Mouse (Mus musculus) embryonic stem cell, embryonic (primary cell): ENCODE results near the gene Snx13.

Experiments
- CTCF ChIA-PET, 4 experiments: fragments of 300-600 bp in 2 of 4; fragments of 350-600 bp in 2 of 4; sonication (Branson Sonifier 250); formaldehyde crosslinking; loops; one replicate each; lab custom pipeline; 2022; ENCODE audit warnings: inconsistent platforms in 2 of 4; lab: Charles Lee
- POLR2A ChIA-PET, 4 experiments: fragments of 300-600 bp in 2 of 4; fragments of 350-600 bp in 2 of 4; sonication (Branson Sonifier 250); formaldehyde crosslinking; loops; one replicate each; lab custom pipeline; 2022; ENCODE audit warnings: antibody characterized with exemption in 4 of 4, inconsistent platforms in 1 of 4; lab: Charles Lee

Gene Snx13

GRCm38 (mm10) chr12:35046999-35047319 is at the start of gene Snx13:
TSS of gene Snx13 (plus strand) at chr12:35047186.
- ChIA-PET CTCF (no interaction called here), POLR2A (no interaction called here)

- POLR2A ChIA-PET = no interaction called here
- CTCF ChIA-PET = no interaction called here
Measured at GRCm38 (mm10) chr12:34997597-34998182, 49.3 kb upstream of the Snx13 start.

GRCm38 (mm10) chr12:34998778-34999467 is 48.1 kb upstream of the Snx13 start:
- ChIA-PET POLR2A (no interaction called here), CTCF (no interaction called here)

GRCm38 (mm10) chr12:35000323-35000722 is 46.7 kb upstream of the Snx13 start:
- POLR2A ChIA-PET = no interaction called here
- CTCF ChIA-PET = no interaction called here

GRCm38 (mm10) chr12:35005748-35006147 is 41.2 kb upstream of the Snx13 start:
- POLR2A ChIA-PET = interaction anchor here in 1 of 4 experiments (0.7 kb wide), 1 partner anchor 8 kb away, joined by 3 read pairs; no protein-coding TSS in a partner anchor
- CTCF ChIA-PET = interaction anchor here in 2 of 4 experiments (0.6 to 0.7 kb wide), 2 partner anchors 509 to 1267 kb away, joined by 3 to 5 read pairs; no protein-coding TSS in a partner anchor

- ChIA-PET POLR2A (no interaction called here), CTCF (no interaction called here)
Measured at GRCm38 (mm10) chr12:35007851-35008250, 39.1 kb upstream of the Snx13 start.

GRCm38 (mm10) chr12:35008340-35009137 is 38.4 kb upstream of the Snx13 start:
- POLR2A ChIA-PET = no interaction called here
- CTCF ChIA-PET = no interaction called here

GRCm38 (mm10) chr12:35011462-35011861 is 35.5 kb upstream of the Snx13 start:
- CTCF ChIA-PET = no interaction called here
- POLR2A ChIA-PET = interaction anchor here in 1 of 4 experiments (0.6 kb wide), 1 partner anchor 103 kb away, joined by 3 read pairs; no protein-coding TSS in a partner anchor

- POLR2A ChIA-PET = no interaction called here
- CTCF ChIA-PET = no interaction called here
Measured at GRCm38 (mm10) chr12:35013950-35014349, 33.0 kb upstream of the Snx13 start.

GRCm38 (mm10) chr12:35016056-35016455 is 30.9 kb upstream of the Snx13 start:
- POLR2A ChIA-PET = no interaction called here
- CTCF ChIA-PET = no interaction called here

GRCm38 (mm10) chr12:35016481-35017250 is 30.3 kb upstream of the Snx13 start:
- POLR2A ChIA-PET = no interaction called here

GRCm38 (mm10) chr12:35018679-35019237 is 28.2 kb upstream of the Snx13 start:
- CTCF ChIA-PET = no interaction called here
- POLR2A ChIA-PET = no interaction called here

More at GRCm38 (mm10) chr12:35016481-35017250, 30.3 kb upstream of the Snx13 start:
- CTCF ChIA-PET = no interaction called here

GRCm38 (mm10) chr12:35021285-35021684 is 25.7 kb upstream of the Snx13 start:
- ChIA-PET POLR2A (no interaction called here), CTCF (no interaction called here)

GRCm38 (mm10) chr12:35022066-35022465 is 24.9 kb upstream of the Snx13 start:
- CTCF ChIA-PET = no interaction called here
- POLR2A ChIA-PET = no interaction called here

- POLR2A ChIA-PET = interaction anchor here in 1 of 4 experiments (1.3 kb wide), 1 partner anchor 18 kb away, joined by 3 read pairs; no protein-coding TSS in a partner anchor
- CTCF ChIA-PET = no interaction called here
Measured at GRCm38 (mm10) chr12:35025916-35026432, 21.0 kb upstream of the Snx13 start.

- CTCF ChIA-PET = no interaction called here
- POLR2A ChIA-PET = no interaction called here
Measured at GRCm38 (mm10) chr12:35027533-35027932, 19.5 kb upstream of the Snx13 start.

GRCm38 (mm10) chr12:35038668-35039570 is 8.1 kb upstream of the Snx13 start:
- ChIA-PET POLR2A (no interaction called here), CTCF (no interaction called here)

GRCm38 (mm10) chr12:35039571-35039936 is 7.4 kb upstream of the Snx13 start:
- CTCF ChIA-PET = no interaction called here

More at GRCm38 (mm10) chr12:35039571-35039936, 7.4 kb upstream of the Snx13 start:
- POLR2A ChIA-PET = no interaction called here
